Mouse (Mus musculus) heart, embryonic 14.5 days (tissue): ENCODE measurements around the gene Mybpc3. TPM values are rescaled to one million over a fixed set of nuclear protein-coding genes. Genes with fewer than 3 reads are reported as not detected.

Experiments used
- ATAC-seq: fragments of 200-750 bp; cut with Nextera tagmentation; 2 replicates; pipeline ENCODE4 v1.8.0; 2017; ENCODE audit warnings: low read depth, moderate TSS enrichment; ENCODE audit not compliant: insufficient number of reproducible peaks, insufficient read depth, low FRiP score
- H3K27ac ChIP-seq, 2 experiments: fragments of 200-500 bp in 1 of 2; fragments of 300-500 bp in 1 of 2; sonication (generic) in 1 of 2; replicated peaks in 1 of 2; 2 replicates each; pipeline ENCODE4 v1.5.1; 2012 to 2014; ENCODE audit warnings: low read depth in 2 of 2, low read length in 2 of 2, control low read depth in 1 of 2, mild to moderate bottlenecking in 1 of 2, mixed read lengths in 1 of 2; ENCODE audit not compliant: control insufficient read depth in 1 of 2, insufficient read depth in 1 of 2
- H3K27me3 ChIP-seq: fragments of 300-500 bp; sonication (generic); 2 replicates; pipeline ENCODE4 v1.6.1; 2014; ENCODE audit warnings: mild to moderate bottlenecking, low read length, control low read depth; ENCODE audit not compliant: control insufficient read depth, insufficient read depth
- H3K36me3 ChIP-seq: fragments of 300-500 bp; sonication (generic); 2 replicates; pipeline ENCODE4 v1.6.1; 2014; ENCODE audit warnings: mild to moderate bottlenecking, control low read depth, low read length, mixed read lengths; ENCODE audit not compliant: control insufficient read depth, insufficient read depth
- H3K4me1 ChIP-seq, 2 experiments: fragments of 200-500 bp in 1 of 2; fragments of 300-500 bp in 1 of 2; sonication (generic) in 1 of 2; 2 replicates each; pipeline ENCODE4 v1.6.1; 2012 to 2014; ENCODE audit warnings: low read length in 2 of 2, control low read depth in 1 of 2, mixed read lengths in 1 of 2; ENCODE audit not compliant: control insufficient read depth in 2 of 2, insufficient read depth in 2 of 2
- H3K4me2 ChIP-seq: fragments of 300-500 bp; sonication (generic); 2 replicates; pipeline ENCODE4 v1.6.1; 2014; ENCODE audit warnings: mild to moderate bottlenecking, low read length
- H3K4me3 ChIP-seq, 2 experiments: fragments of 200-500 bp in 1 of 2; fragments of 300-500 bp in 1 of 2; sonication (generic) in 1 of 2; 2 replicates each; pipeline ENCODE4 v1.5.1; 2012 to 2014; ENCODE audit warnings: low read length in 2 of 2, mild to moderate bottlenecking in 2 of 2, control low read depth in 1 of 2, low read depth in 1 of 2, moderate library complexity in 1 of 2; ENCODE audit not compliant: control insufficient read depth in 1 of 2, insufficient read depth in 1 of 2
- H3K9ac ChIP-seq: fragments of 300-500 bp; sonication (generic); 2 replicates; pipeline ENCODE4 v1.6.1; 2014; ENCODE audit warnings: mild to moderate bottlenecking, low read length
- H3K9me3 ChIP-seq: fragments of 300-500 bp; sonication (generic); 2 replicates; pipeline ENCODE4 v1.6.1; 2016; ENCODE audit warnings: low read length, control low read depth; ENCODE audit not compliant: control insufficient read depth
- WGBS: fragments of 180-500 bp; shearing (Covaris S2); extraction: QIAGEN DNeasy Blood & Tissue Kit; methylation state at CpG from one replicate; pipeline ENCODE4 v1.1.7; 2014; 5-methylcytosine and 5-hydroxymethylcytosine counted together
- polyA plus RNA-seq: library from polyadenylated mRNA; unstranded; fragments of >200 nt; fragmentation: Nextera tagmentation; extraction: Ambion mirVana; gene quantifications from 2 replicates; pipeline ENCODE4 v1.2.1, GENCODE M21; 2014

Mybpc3 gene
- polyA plus RNA-seq, 1 experiment from 2014 or later: 789 TPM

DNA sequence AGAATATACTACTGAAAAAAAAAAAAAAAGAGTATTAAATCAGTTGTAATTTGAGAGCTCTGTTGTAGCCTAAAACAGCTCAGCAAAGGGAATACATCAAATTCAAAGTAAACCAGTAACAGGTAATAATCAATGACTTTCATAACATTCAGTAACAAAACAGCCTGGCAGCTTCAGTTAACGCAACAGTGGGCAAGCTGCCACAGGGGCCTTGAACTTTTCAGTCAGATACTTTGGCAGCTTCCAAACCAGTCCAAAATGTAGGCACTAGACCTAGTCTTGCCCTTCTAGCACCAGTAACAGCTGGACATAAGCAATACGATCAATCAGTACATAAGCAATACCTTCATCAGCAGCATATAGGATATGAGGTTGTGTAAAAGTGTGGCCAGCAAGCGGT lies 36.1 kb downstream of the Mybpc3 start:
- Histone ChIP-seq H3K4me3 (no peak overlapping the region), H3K9me3 (no peaks in the 10 kb centered on the region), H3K27me3 (no peaks in the 10 kb centered on the region), H3K4me2 (no peak overlapping the region), H3K4me1 (no peaks in the 10 kb centered on the region), H3K9ac (no peak overlapping the region), H3K27ac (no peak overlapping the region), H3K36me3 (peaks cover 4% of the 10 kb centered on the region; the same call in 1 of the 2 replicates)
- WGBS: 93% methylated on average over 3 of the region's 3 CpGs
- ATAC-seq: no peak

GRCm38 (mm10) chr2:91157002-91157752 lies 39.2 kb downstream of the Mybpc3 start:
- peaks cover 7% of the 10 kb centered on the region; the same call in 1 of the 2 replicates for H3K36me3 ChIP-seq
- H3K4me3 ChIP-seq: no peak overlapping the region
- H3K9ac ChIP-seq: no peak overlapping the region
- no peaks in the 10 kb centered on the region for H3K27me3 ChIP-seq
- no peaks in the 10 kb centered on the region for H3K9me3 ChIP-seq
- WGBS: 30% methylated on average over 6 of the region's 6 CpGs
- H3K27ac ChIP-seq: no peak overlapping the region
- no peak overlapping the region for H3K4me2 ChIP-seq
- H3K4me1 ChIP-seq: peaks cover 11 to 15% of the 10 kb centered on the region in 2 experiments
- ATAC-seq: no peak

- 0 out of 2 replicates have a peak, but pooled peaks cover 6% of the 10 kb centered on the region for H3K36me3 ChIP-seq
- 33% methylated on average over 6 of the region's 6 CpGs for WGBS
- no peak overlapping the region for H3K4me3 ChIP-seq
- peak overlapping the region; percentile 6 to 46; a peak in 3 of 4 replicates for H3K27ac ChIP-seq
- peaks cover 14 to 20% of the 10 kb centered on the region in 2 experiments for H3K4me1 ChIP-seq
- H3K27me3 ChIP-seq: no peaks in the 10 kb centered on the region
- H3K9ac ChIP-seq: no peak overlapping the region
- no peaks in the 10 kb centered on the region for H3K9me3 ChIP-seq
- H3K4me2 ChIP-seq: no peak overlapping the region
- ATAC-seq: no peak
These were observed 42.6 kb downstream of the Mybpc3 start for GRCm38 (mm10) chr2:91160591-91160990.

DNA sequence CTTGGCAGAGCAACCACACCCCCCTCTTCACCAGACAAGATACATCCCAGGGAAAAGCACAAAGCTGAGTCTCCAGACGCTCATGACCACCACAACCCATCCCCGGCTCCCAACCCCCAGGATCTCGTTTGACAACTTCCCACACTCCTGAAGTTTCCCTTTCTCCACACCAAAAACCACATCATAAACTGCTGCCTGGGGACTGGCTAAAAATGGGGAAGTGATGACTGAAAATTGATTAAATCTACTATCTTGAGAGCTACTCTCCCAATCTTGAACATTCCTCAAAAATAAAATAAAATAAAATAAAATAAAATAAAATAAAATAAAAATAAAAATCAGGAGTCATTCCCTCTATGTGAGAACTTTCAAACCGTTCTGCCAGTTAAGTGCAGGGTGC lies 45.0 kb downstream of the Mybpc3 start:
- no peaks in the 10 kb centered on the region for H3K9me3 ChIP-seq
- ATAC-seq: no peak
- H3K36me3 ChIP-seq: peaks cover 16% of the 10 kb centered on the region
- H3K27ac ChIP-seq: no peak overlapping the region
- 83% methylated on average over 4 of the region's 4 CpGs for WGBS
- H3K9ac ChIP-seq: no peak overlapping the region
- no peak overlapping the region for H3K4me2 ChIP-seq
- H3K27me3 ChIP-seq: no peaks in the 10 kb centered on the region
- H3K4me3 ChIP-seq: no peak overlapping the region
- peaks cover 14 to 20% of the 10 kb centered on the region in 2 experiments for H3K4me1 ChIP-seq

- Histone ChIP-seq H3K27me3 (no peaks in the 10 kb centered on the region), H3K36me3 (peaks cover 16% of the 10 kb centered on the region), H3K27ac (no peak overlapping the region), H3K9me3 (no peaks in the 10 kb centered on the region), H3K4me1 (peaks cover 14 to 20% of the 10 kb centered on the region in 2 experiments), H3K4me3 (no peak overlapping the region), H3K4me2 (no peak overlapping the region), H3K9ac (no peak overlapping the region)
- 88% methylated on average over 5 of the region's 5 CpGs for WGBS
- ATAC-seq: no peak
These were observed 45.6 kb downstream of the Mybpc3 start for GRCm38 (mm10) chr2:91163532-91163931.

DNA sequence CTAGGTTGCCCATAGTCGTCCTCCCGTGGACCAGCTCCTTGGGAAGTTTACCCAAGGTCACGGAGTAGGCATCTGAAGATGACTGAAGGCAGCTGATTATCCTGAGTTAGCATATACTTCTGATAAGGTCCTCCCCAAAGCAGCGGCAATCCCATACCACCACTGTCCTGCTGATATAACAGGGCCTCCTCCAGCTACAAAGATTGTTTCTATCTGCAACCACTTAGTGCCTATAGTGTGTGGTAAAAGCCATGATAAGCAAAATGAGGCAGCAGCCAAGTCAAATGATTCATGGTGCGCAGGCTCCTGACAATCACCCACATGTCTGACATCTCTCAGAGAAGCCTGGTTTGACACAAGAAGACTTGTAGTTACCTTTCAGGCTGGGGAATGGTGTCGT lies 47.0 kb downstream of the Mybpc3 start:
- Histone ChIP-seq H3K27ac (no peak overlapping the region), H3K9me3 (no peaks in the 10 kb centered on the region), H3K4me3 (no peak overlapping the region), H3K36me3 (peaks cover 24% of the 10 kb centered on the region), H3K4me1 (peaks cover 10 to 15% of the 10 kb centered on the region in 2 experiments), H3K9ac (no peak overlapping the region), H3K4me2 (no peak overlapping the region), H3K27me3 (no peaks in the 10 kb centered on the region)
- WGBS: 28% methylated on average over 6 of the region's 6 CpGs
- no peak for ATAC-seq

DNA sequence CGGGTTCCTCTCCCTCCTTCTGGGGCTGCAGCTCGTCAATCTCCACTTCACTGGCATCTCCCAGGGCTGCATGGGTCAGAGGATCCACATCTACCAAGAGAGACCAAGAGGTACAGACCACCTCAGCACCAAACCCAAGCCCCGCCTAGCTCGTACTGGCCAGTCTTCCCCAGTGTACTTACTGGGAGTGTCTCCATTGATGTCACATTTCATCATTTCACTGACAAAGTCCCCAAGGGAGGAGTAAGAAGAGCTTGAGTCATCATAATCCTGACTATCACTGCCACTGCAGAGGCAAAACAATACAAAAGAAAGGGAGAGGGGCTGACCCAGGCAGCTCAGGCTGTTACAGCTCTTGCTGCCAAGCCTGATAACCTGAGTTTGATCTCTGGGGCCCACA lies 49.7 kb downstream of the Mybpc3 start:
- Histone ChIP-seq H3K4me2 (no peak overlapping the region), H3K36me3 (peaks cover 24% of the 10 kb centered on the region), H3K9ac (no peak overlapping the region), H3K4me1 (peaks cover 3 to 4% of the 10 kb centered on the region in 2 experiments; a peak in 2 of 4 replicates), H3K4me3 (no peak overlapping the region), H3K27me3 (no peaks in the 10 kb centered on the region), H3K9me3 (no peaks in the 10 kb centered on the region), H3K27ac (no peak overlapping the region)
- WGBS: 60% methylated on average over 4 of the region's 4 CpGs
- no peak for ATAC-seq
